In genomic region chr10:103692682-103693081, GRCm38 (mm10) we compare ENCODE assay signal across 20 mouse cellular contexts.
DNase-seq lines count a peak whose midpoint lies in the region; ATAC-seq lines count a peak whose summit lies in the region.
"Had no signal": no experiment of that assay in that cellular context is flagged by ENCODE, and none has a peak within 500 bp of the region (broad histone marks: within the 10 kb centered on the region; RNA-seq: fewer than 3 reads in every experiment).

No protein-coding gene starts in this region.

- H3K27ac ChIP-seq in intestine, embryonic 15.5 days = no peak overlapping the region
- H3K27ac ChIP-seq: embryonic facial prominence, embryonic 12.5 days; liver, embryonic 12.5 days; midbrain, embryonic 13.5 days had no signal

- no peak overlapping the region for H3K4me3 ChIP-seq in intestine, embryonic 15.5 days (replicated peaks)
- H3K4me3 ChIP-seq: embryonic facial prominence, embryonic 12.5 days; heart, embryonic 12.5 days; liver, embryonic 12.5 days; megakaryocyte, embryonic 14.5 days; midbrain, embryonic 13.5 days had no signal

- H3K27me3 ChIP-seq in intestine, embryonic 15.5 days (replicated peaks) = no peaks in the 10 kb centered on the region
- H3K27me3 ChIP-seq: embryonic facial prominence, embryonic 12.5 days; heart, embryonic 12.5 days; liver, embryonic 12.5 days; megakaryocyte, embryonic 14.5 days; midbrain, embryonic 13.5 days had no signal

- no peaks in the 10 kb centered on the region for H3K4me1 ChIP-seq in intestine, embryonic 15.5 days (replicated peaks)
- H3K4me1 ChIP-seq: embryonic facial prominence, embryonic 12.5 days; heart, embryonic 12.5 days; liver, embryonic 12.5 days; megakaryocyte, embryonic 14.5 days; midbrain, embryonic 13.5 days had no signal

- no peak for ATAC-seq in intestine, embryonic 15.5 days
- ATAC-seq: activated CD4-positive, CD25-positive, alpha-beta regulatory T cell, adult 4 months; forebrain, postnatal 0 days; liver, embryonic 12.5 days; midbrain, embryonic 13.5 days had no signal

- WGBS in intestine, embryonic 15.5 days = 40% methylated on average over 2 of the region's 2 CpGs

- no peak overlapping the region for H3K4me2 ChIP-seq in intestine, embryonic 15.5 days (replicated peaks)
- H3K4me2 ChIP-seq: embryonic facial prominence, embryonic 12.5 days; heart, embryonic 12.5 days; liver, embryonic 12.5 days; midbrain, embryonic 13.5 days had no signal

- peak; percentile 4 to 76 for DNase-seq in adrenal gland, adult (ENCODE audit: inconsistent age in 2 of 2, low spot score in 1 of 2)
- no peak for DNase-seq in adrenal gland, postnatal 25 days
- peak; percentile 1 for DNase-seq in kidney, postnatal 14 days
- DNase-seq in kidney, postnatal 36 days = no peak
- peak; percentile 10 to 27 for DNase-seq in lung, postnatal 4 days
- no peak for DNase-seq in lung, postnatal 36 days
- DNase-seq in ovary, postnatal 36 days (ENCODE audit: low spot score) = peak; percentile 10
- DNase-seq: cerebellum, adult 2 months; cerebellum, postnatal 25 days; forebrain, postnatal 0 days; heart, postnatal 14 days; kidney, adult 18-20 months; left cerebral cortex, postnatal 4 days had no signal

- no peaks in the 10 kb centered on the region for H3K9me3 ChIP-seq in intestine, embryonic 15.5 days
- H3K9me3 ChIP-seq: embryonic facial prominence, embryonic 12.5 days; heart, embryonic 12.5 days; liver, embryonic 12.5 days; megakaryocyte, embryonic 14.5 days; midbrain, embryonic 13.5 days had no signal

- no peak overlapping the region for H3K9ac ChIP-seq in intestine, embryonic 15.5 days
- H3K9ac ChIP-seq: embryonic facial prominence, embryonic 12.5 days; forebrain, postnatal 0 days; heart, embryonic 12.5 days; liver, embryonic 12.5 days; midbrain, embryonic 13.5 days had no signal

- H3K36me3 ChIP-seq in intestine, embryonic 15.5 days = no peaks in the 10 kb centered on the region
- H3K36me3 ChIP-seq: embryonic facial prominence, embryonic 12.5 days; heart, embryonic 12.5 days; liver, embryonic 12.5 days; midbrain, embryonic 13.5 days had no signal

Comparison
In these comparisons a context has a peak if more than half of its experiments do, and no peak if none do; other contexts are left out.
1. DNase-seq: peak in adrenal gland, adult (2 of 2), kidney, postnatal 14 days (single experiment), lung, postnatal 4 days (2 of 2) and ovary, postnatal 36 days (single experiment); none in adrenal gland, postnatal 25 days (single experiment), kidney, postnatal 36 days (0 of 2) and lung, postnatal 36 days (single experiment).